Comparison of ENCODE assay signal across 20 mouse cellular contexts in genomic region chr1:90260704-90261581, GRCm38 (mm10).
"Had no signal": no experiment of that assay in that cellular context is flagged by ENCODE, and none has a peak within 500 bp of the region (broad histone marks: within the 10 kb centered on the region; RNA-seq: fewer than 3 reads in every experiment).

No protein-coding gene starts in this region.

- ATAC-seq: liver, postnatal 0 days; lung, postnatal 0 days; midbrain, embryonic 13.5 days; midbrain, embryonic 15.5 days had no signal

- H3K27me3 ChIP-seq: midbrain, embryonic 13.5 days; midbrain, embryonic 15.5 days; neural tube, embryonic 13.5 days; neural tube, embryonic 15.5 days had no signal

- H3K9ac ChIP-seq: liver, embryonic 15.5 days; liver, postnatal 0 days; lung, embryonic 15.5 days; midbrain, embryonic 13.5 days; midbrain, embryonic 15.5 days; neural tube, embryonic 13.5 days; neural tube, embryonic 15.5 days had no signal

- DNase-seq: liver, postnatal 0 days; lung, adult 2 months; lung, postnatal 14 days; lung, postnatal 36 days; retina, postnatal 1 day; right cerebral cortex, adult 18-20 months; right cerebral cortex, postnatal 25 days; right cerebral cortex, postnatal 4 days; spleen, adult 18-20 months; thymus, adult 18-20 months; thymus, postnatal 25 days; thymus, postnatal 4 days had no signal

- H3K27ac ChIP-seq: liver, embryonic 15.5 days; lung, embryonic 15.5 days; midbrain, embryonic 13.5 days; midbrain, embryonic 15.5 days; neural tube, embryonic 13.5 days; neural tube, embryonic 15.5 days had no signal

- H3K36me3 ChIP-seq: liver, embryonic 15.5 days; lung, embryonic 15.5 days; midbrain, embryonic 13.5 days; midbrain, embryonic 15.5 days; neural tube, embryonic 13.5 days; neural tube, embryonic 15.5 days had no signal

- H3K4me2 ChIP-seq: liver, embryonic 15.5 days; lung, embryonic 15.5 days; midbrain, embryonic 11.5 days; midbrain, embryonic 13.5 days; midbrain, embryonic 15.5 days; neural tube, embryonic 13.5 days; neural tube, embryonic 15.5 days had no signal

- H3K4me3 ChIP-seq: liver, embryonic 15.5 days; lung, embryonic 15.5 days; midbrain, embryonic 13.5 days; midbrain, embryonic 15.5 days; neural tube, embryonic 13.5 days; neural tube, embryonic 15.5 days had no signal

- H3K4me1 ChIP-seq: lung, embryonic 15.5 days; midbrain, embryonic 13.5 days; midbrain, embryonic 15.5 days; neural tube, embryonic 13.5 days; neural tube, embryonic 15.5 days had no signal

- H3K9me3 ChIP-seq: liver, embryonic 15.5 days; lung, embryonic 15.5 days; midbrain, embryonic 13.5 days; midbrain, embryonic 15.5 days; neural tube, embryonic 13.5 days; neural tube, embryonic 15.5 days had no signal
